Mouse (Mus musculus) spleen, postnatal 36 days (tissue): ENCODE results near the gene Cypt3.

Experiments used
- DNase-seq, 2 experiments: peaks; one replicate each; pipeline ENCODE4 v3.0.0; 2022; ENCODE audit warnings: low spot score in 2 of 2, mixed read lengths in 1 of 2

Gene Cypt3

DNA sequence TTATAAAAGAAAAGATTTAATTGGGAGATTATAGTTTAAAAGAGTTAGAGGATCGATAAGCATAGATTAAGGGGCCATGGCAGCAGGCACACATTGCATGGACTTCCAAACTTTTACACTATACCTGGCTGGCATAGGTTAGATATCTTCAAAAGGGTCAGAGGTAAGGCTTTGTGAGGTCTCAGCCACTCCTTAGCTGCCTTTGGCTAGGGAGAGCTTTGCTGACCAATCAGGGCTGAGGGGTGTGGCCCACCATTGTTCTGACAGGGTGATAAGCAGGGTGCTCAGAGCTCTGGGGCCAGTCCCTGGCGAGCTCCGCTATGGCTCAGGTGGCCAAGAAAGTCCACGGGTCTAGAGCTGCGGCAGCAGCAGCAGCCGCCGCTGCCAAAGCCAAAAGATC lies at the start of gene Cypt3:
Cypt3 (plus strand) TSS at position 301 of the 400 bp plus-strand sequence.
- DNase-seq, result no peak

DNA sequence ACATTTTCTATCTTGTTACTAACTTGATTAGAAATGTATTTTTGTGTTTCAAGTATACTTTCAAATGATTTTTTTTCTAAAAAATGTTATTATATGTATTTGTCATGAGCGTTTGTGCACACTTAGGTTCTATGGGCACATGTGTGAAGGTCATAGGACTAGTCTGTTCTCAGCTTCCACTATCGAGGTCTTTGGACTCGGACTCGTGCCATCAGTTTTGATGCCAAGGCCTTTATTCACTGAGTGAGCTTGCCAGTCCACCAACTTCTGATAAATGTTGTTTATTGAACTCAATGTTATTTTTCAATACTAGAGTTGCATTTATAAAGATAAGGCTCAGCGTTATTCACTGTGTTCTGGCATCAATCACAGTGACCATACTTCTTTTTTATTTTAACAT lies 42.9 kb upstream of the Cypt3 start:
- DNase-seq, result no peak

DNA sequence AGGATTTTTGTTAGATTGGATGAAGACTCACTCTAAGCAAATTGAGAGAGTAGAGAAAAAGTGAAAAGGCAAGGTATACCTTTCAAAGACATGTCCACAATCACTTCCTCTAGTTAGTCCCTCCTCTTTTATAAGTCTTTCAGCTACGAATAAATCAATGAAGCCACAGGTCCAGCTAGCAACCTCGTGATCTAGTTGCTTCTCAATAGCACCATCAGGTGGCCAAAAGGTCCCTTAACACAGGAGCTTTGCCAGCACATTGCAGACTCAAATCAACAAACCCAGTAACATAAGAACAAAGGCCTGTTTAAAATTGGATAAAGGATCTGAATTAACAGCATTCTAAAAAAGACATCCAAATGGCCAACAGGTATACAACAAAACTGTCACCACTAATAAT lies 30.0 kb upstream of the Cypt3 start:
- no peak for DNase-seq

- no peak for DNase-seq
Measured at GRCm38 (mm10) chrX:153556634-153557033, 1.8 kb upstream of the Cypt3 start.

DNA sequence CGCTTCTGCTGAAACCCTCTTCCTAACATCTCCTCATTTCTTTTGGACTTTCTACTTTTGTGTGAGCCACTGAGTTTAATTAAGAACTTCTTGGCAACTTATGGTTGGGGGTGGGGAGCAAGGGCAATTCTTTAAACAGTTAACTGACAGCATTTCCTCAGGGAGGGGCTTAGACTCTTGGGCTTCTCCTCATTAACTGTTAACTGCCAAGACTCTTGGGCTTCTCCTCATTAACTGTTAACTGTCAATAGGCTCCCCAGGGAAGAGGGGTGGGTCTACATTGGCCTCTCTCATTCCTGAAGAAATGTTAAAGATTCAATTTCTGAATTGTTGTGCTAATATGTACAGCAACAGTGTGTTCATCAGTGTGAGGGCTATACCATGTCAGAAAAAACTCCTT lies 6.3 kb downstream of the Cypt3 start:
- DNase-seq, result no peak

- no peak for DNase-seq
Measured at GRCm38 (mm10) chrX:153599583-153599982, 41.2 kb downstream of the Cypt3 start.
